Mouse (Mus musculus) testis, postnatal 14 days (tissue): ENCODE measurements around the gene Col6a6.

ENCODE experiments used
- DNase-seq: peaks from one replicate; pipeline ENCODE4 v3.0.0; 2021; ENCODE audit warnings: low spot score

The Col6a6 gene

GRCm38 (mm10) chr9:105801463-105801862 is 26.5 kb downstream of the Col6a6 start:
- DNase-seq = no peak

- no peak for DNase-seq
These were observed 27.7 kb downstream of the Col6a6 start for GRCm38 (mm10) chr9:105800286-105800685.

GRCm38 (mm10) chr9:105796137-105796536 is 31.8 kb downstream of the Col6a6 start:
- DNase-seq = no peak

- DNase-seq = no peak
These were observed 33.0 kb downstream of the Col6a6 start for GRCm38 (mm10) chr9:105794965-105795364.

GRCm38 (mm10) chr9:105791810-105792209 is 36.1 kb downstream of the Col6a6 start:
- DNase-seq = no peak

- no peak for DNase-seq
These were observed 39.8 kb downstream of the Col6a6 start for GRCm38 (mm10) chr9:105788203-105788602.

- DNase-seq = no peak
These were observed 40.2 kb downstream of the Col6a6 start for GRCm38 (mm10) chr9:105787800-105788199.

GRCm38 (mm10) chr9:105784026-105784425 is 43.9 kb downstream of the Col6a6 start:
- no peak for DNase-seq

- no peak for DNase-seq
These were observed 47.3 kb downstream of the Col6a6 start for GRCm38 (mm10) chr9:105780696-105781095.

- DNase-seq = no peak
These were observed 49.2 kb downstream of the Col6a6 start for GRCm38 (mm10) chr9:105778741-105779140.

- DNase-seq = no peak
These were observed 53.1 kb downstream of the Col6a6 start for GRCm38 (mm10) chr9:105774878-105775277.

- DNase-seq = no peak
These were observed 53.6 kb downstream of the Col6a6 start for GRCm38 (mm10) chr9:105774321-105774720.

- no peak for DNase-seq
These were observed 56.6 kb downstream of the Col6a6 start for GRCm38 (mm10) chr9:105771380-105771779.

GRCm38 (mm10) chr9:105770690-105771089 is 57.3 kb downstream of the Col6a6 start:
- DNase-seq = peak; percentile 19

GRCm38 (mm10) chr9:105765891-105766290 is 62.1 kb downstream of the Col6a6 start:
- DNase-seq = no peak

GRCm38 (mm10) chr9:105764681-105765080 is 63.3 kb downstream of the Col6a6 start:
- no peak for DNase-seq

- no peak for DNase-seq
These were observed 63.8 kb downstream of the Col6a6 start for GRCm38 (mm10) chr9:105764127-105764526.

GRCm38 (mm10) chr9:105763625-105764024 is 64.3 kb downstream of the Col6a6 start:
- no peak for DNase-seq

GRCm38 (mm10) chr9:105762274-105762673 is 65.7 kb downstream of the Col6a6 start:
- no peak for DNase-seq

- DNase-seq = no peak
These were observed 69.1 kb downstream of the Col6a6 start for GRCm38 (mm10) chr9:105758861-105759260.

- DNase-seq = no peak
These were observed 69.7 kb downstream of the Col6a6 start for GRCm38 (mm10) chr9:105758173-105758765.

GRCm38 (mm10) chr9:105754256-105754655 is 73.7 kb downstream of the Col6a6 start:
- DNase-seq = no peak

GRCm38 (mm10) chr9:105745861-105746260 is 82.1 kb downstream of the Col6a6 start:
- no peak for DNase-seq

GRCm38 (mm10) chr9:105740413-105740812 is 87.5 kb downstream of the Col6a6 start:
- no peak for DNase-seq
